Mouse (Mus musculus) liver, postnatal 0 days (tissue): Measurements from ENCODE around the gene Psme1. TPM values are rescaled to one million over a fixed set of nuclear protein-coding genes. Genes with fewer than 3 reads are reported as not detected.

ENCODE experiments used
- ATAC-seq: fragments of 200-750 bp; cut with Nextera tagmentation; 2 replicates; pipeline ENCODE4 v1.8.0; 2017; ENCODE audit warnings: mild to moderate bottlenecking, moderate library complexity
- DNase-seq: peaks from one replicate; pipeline ENCODE4 v3.0.0-alpha.2; 2016
- H3K27ac ChIP-seq: fragments of 300-500 bp; sonication (generic); 2 replicates; pipeline ENCODE4 v1.5.1; 2014; ENCODE audit warnings: antibody characterized with exemption, moderate library complexity, mild to moderate bottlenecking, low read depth
- H3K27me3 ChIP-seq: fragments of 300-500 bp; sonication (generic); 2 replicates; pipeline ENCODE4 v1.6.1; 2014; ENCODE audit warnings: low read length, control low read depth, mixed read lengths; ENCODE audit not compliant: insufficient read depth
- H3K36me3 ChIP-seq: fragments of 300-500 bp; sonication (generic); replicated peaks from 2 replicates; pipeline ENCODE4 v1.6.1; 2014; ENCODE audit warnings: mild to moderate bottlenecking, control low read depth, low read length, moderate library complexity, mixed read lengths; ENCODE audit not compliant: insufficient read depth
- H3K4me1 ChIP-seq: fragments of 300-500 bp; sonication (generic); 2 replicates; pipeline ENCODE4 v1.6.1; 2014; ENCODE audit warnings: antibody characterized with exemption, mild to moderate bottlenecking, control low read depth; ENCODE audit not compliant: insufficient read depth
- H3K4me2 ChIP-seq: fragments of 300-500 bp; sonication (generic); 2 replicates; pipeline ENCODE4 v1.6.1; 2014; ENCODE audit warnings: low read depth, mild to moderate bottlenecking, low read length, moderate library complexity, mixed read lengths
- H3K4me3 ChIP-seq: fragments of 300-500 bp; sonication (generic); 2 replicates; pipeline ENCODE4 v1.5.1; 2014; ENCODE audit warnings: low read depth, low read length
- H3K9ac ChIP-seq: fragments of 300-500 bp; sonication (generic); replicated peaks from 2 replicates; pipeline ENCODE4 v1.6.1; 2014; ENCODE audit warnings: mild to moderate bottlenecking, moderate library complexity
- H3K9me3 ChIP-seq: fragments of 300-500 bp; sonication (generic); 2 replicates; pipeline ENCODE4 v1.6.1; 2016; ENCODE audit warnings: mild to moderate bottlenecking, control low read depth, low read length, mixed read lengths
- CTCF ChIP-seq: sonication (generic); IDR thresholded peaks from 2 replicates; pipeline ENCODE4 v1.5.1; 2016; ENCODE audit warnings: antibody characterized with exemption, low read depth
- EP300 ChIP-seq: IDR thresholded peaks from 2 replicates; pipeline ENCODE4 v1.6.1; 2016; ENCODE audit warnings: antibody characterized with exemption, low read depth, mild to moderate bottlenecking
- WGBS: fragments of 180-500 bp; shearing (Covaris S2); extraction: QIAGEN DNeasy Blood & Tissue Kit; methylation state at CpG from one replicate; pipeline ENCODE4 v1.1.7; 2014; ENCODE audit not compliant: insufficient replicate concordance; 5-methylcytosine and 5-hydroxymethylcytosine counted together
- polyA plus RNA-seq: library from polyadenylated mRNA; unstranded; fragments of >200 nt; fragmentation: Nextera tagmentation; extraction: Ambion mirVana; gene quantifications from 2 replicates; pipeline ENCODE4 v1.2.1, GENCODE M21; 2015

The Psme1 gene
- polyA plus RNA-seq, 1 experiment from 2014 or later: 162 TPM

GRCm38 (mm10) chr14:55614565-55615178 lies 36.7 kb downstream of the Psme1 start:
- 48% methylated on average over 7 of the region's 7 CpGs for WGBS
- Histone ChIP-seq H3K9me3 (no peaks in the 10 kb centered on the region), H3K27me3 (peaks cover 8% of the 10 kb centered on the region; the same call in 1 of the 2 replicates), H3K4me1 (peaks cover 21% of the 10 kb centered on the region), H3K9ac (no peak overlapping the region), H3K36me3 (peaks cover 14% of the 10 kb centered on the region), H3K4me3 (no peak overlapping the region), H3K27ac (peak overlapping the region; percentile 77), H3K4me2 (no peak overlapping the region)
- DNase-seq: no peak
- TF ChIP-seq CTCF (peak; percentile 7; the same call in 1 of the 2 replicates), EP300 (peak; percentile 94)
- peak; percentile 81 for ATAC-seq

DNA sequence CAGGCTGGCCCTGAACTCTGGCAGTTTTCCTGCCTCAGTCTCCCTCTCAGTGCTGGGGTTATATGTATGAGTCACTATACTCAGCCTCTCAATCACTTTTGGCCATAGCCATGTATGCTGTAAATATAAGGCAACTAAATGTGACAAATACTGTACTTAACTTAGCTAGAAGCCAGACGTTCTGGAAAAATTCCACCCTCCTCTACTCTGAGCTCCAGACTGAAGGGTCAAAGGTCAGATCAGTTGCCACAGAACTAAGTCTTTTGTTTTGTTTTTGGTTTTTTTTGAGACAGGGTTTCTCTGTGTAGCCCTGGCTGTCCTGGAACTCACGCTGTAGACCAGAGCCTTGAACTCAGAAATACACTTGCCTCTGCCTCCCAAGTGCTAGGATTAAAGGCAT lies 38.0 kb downstream of the Psme1 start:
- TF ChIP-seq EP300 (no peak), CTCF (no peak)
- no peak overlapping the region for H3K4me2 ChIP-seq
- peaks cover 8% of the 10 kb centered on the region; the same call in 1 of the 2 replicates for H3K27me3 ChIP-seq
- H3K4me3 ChIP-seq: no peak overlapping the region
- peaks cover 21% of the 10 kb centered on the region for H3K4me1 ChIP-seq
- H3K9ac ChIP-seq: no peak overlapping the region
- ATAC-seq: no peak
- 0 out of 2 replicates have a peak, but pooled peaks cover 2% of the 10 kb centered on the region for H3K36me3 ChIP-seq
- H3K9me3 ChIP-seq: no peaks in the 10 kb centered on the region
- DNase-seq: no peak
- peak overlapping the region; percentile 48; the same call in 1 of the 2 replicates for H3K27ac ChIP-seq
- 56% methylated on average over 2 of the region's 2 CpGs for WGBS

- Histone ChIP-seq H3K9me3 (no peaks in the 10 kb centered on the region), H3K4me1 (peaks cover 21% of the 10 kb centered on the region), H3K4me3 (no peak overlapping the region), H3K36me3 (no peaks in the 10 kb centered on the region), H3K9ac (no peak overlapping the region), H3K27ac (no peak overlapping the region; the same call in 1 of the 2 replicates), H3K27me3 (peaks cover 8% of the 10 kb centered on the region; the same call in 1 of the 2 replicates), H3K4me2 (no peak overlapping the region)
- TF ChIP-seq EP300: no peak
- TF ChIP-seq CTCF: no peak
- ATAC-seq (no peak), DNase-seq (no peak)
- 70% methylated on average over 2 of the region's 2 CpGs for WGBS
Measured at GRCm38 (mm10) chr14:55616844-55617243, 38.9 kb downstream of the Psme1 start.

DNA sequence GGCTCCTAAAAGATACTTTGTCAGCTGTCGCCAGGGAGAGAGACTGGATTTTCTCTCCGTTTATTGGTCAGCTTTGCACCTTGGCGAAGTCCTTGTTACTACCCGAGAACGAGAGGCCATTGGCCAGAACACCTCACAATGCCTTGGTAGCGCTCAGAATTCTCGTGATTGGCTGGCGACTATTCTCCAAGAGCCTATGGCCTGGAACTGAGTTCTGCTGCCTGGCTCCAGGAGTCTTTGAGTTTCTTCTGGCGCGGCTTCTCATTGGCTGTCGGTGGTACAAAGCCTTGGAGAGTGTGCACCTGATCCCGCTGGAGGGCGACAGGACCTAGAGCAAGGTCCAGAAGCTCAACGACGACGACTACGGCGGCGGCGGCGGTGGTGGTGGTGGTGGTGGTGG lies 39.9 kb downstream of the Psme1 start, which contains the start of gene Rec8:
Rec8 (plus strand) TSS at position 216 of the 400 bp plus-strand sequence.
- DNase-seq: peak; percentile 62
- peak within 1 kb of the TSS; percentile 50 for H3K9ac ChIP-seq

DNA sequence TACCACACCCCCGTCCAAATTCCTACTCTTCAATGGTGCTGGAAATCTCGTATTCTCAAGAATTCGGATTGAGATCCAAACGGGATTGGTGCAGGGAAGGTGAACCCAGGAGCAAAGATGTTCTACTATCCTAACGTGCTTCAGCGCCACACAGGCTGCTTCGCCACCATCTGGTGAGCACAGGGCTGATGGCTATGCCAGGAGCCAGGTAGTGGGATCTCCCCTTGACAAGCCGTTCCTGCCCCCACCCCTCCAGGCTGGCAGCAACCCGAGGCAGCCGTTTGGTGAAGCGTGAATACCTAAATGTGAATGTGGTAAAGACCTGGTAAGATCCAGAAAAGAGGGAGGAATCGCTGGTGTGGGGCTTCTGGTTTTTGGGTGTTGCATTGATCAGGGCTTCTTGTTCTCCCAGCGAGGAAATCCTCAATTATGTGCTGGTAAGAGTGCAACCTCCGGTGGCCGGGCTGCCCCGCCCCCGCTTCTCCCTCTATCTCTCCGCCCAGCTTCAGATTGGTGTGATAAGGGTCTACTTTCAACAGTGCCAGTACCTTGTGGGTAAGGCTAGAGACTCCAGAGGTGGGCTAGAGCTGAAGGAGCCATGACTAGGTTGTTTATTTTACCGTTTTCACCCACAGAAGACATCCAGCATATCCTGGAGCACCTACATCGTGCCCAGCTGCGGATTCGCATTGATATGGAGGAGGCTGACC lies 40.7 kb downstream of the Psme1 start:
- peaks cover 21% of the 10 kb centered on the region for H3K4me1 ChIP-seq
- ATAC-seq (peak; percentile 32), DNase-seq (peak; percentile 45)
- 0 out of 2 replicates have a peak overlapping the region, but pooled peaks have one; percentile 22 for H3K27ac ChIP-seq
- no peak for TF ChIP-seq CTCF
- peak; percentile 77 for TF ChIP-seq EP300
- no peaks in the 10 kb centered on the region; the same call in 1 of the 2 replicates for H3K36me3 ChIP-seq
- H3K27me3 ChIP-seq: peaks cover 8% of the 10 kb centered on the region; the same call in 1 of the 2 replicates
- H3K4me2 ChIP-seq: peak overlapping the region; percentile 72
- WGBS: 26% methylated on average over 22 of the region's 22 CpGs
- H3K9me3 ChIP-seq: no peaks in the 10 kb centered on the region
- peak overlapping the region; percentile 50 for H3K9ac ChIP-seq
- H3K4me3 ChIP-seq: peak overlapping the region; percentile 39

More for the DNA sequence above, 39.9 kb downstream of the Psme1 start, which contains the start of gene Rec8:
- TF ChIP-seq CTCF: peak; percentile 45
- no peak for TF ChIP-seq EP300
- peak; percentile 71 for ATAC-seq
- 28% methylated on average over 21 of the region's 21 CpGs for WGBS
- Histone ChIP-seq H3K4me2 (peak within 1 kb of the TSS; percentile 72), H3K36me3 (no peaks in the 10 kb centered on the region), H3K27me3 (peaks cover 8% of the 10 kb centered on the region; the same call in 1 of the 2 replicates), H3K27ac (peak within 1 kb of the TSS; percentile 22; the same call in 1 of the 2 replicates), H3K9me3 (no peaks in the 10 kb centered on the region), H3K4me3 (peak within 1 kb of the TSS; percentile 39), H3K4me1 (peaks cover 21% of the 10 kb centered on the region)

GRCm38 (mm10) chr14:55628077-55628827 lies 50.3 kb downstream of the Psme1 start:
- DNase-seq (no peak), ATAC-seq (peak; percentile 62)
- no peaks in the 10 kb centered on the region for H3K27me3 ChIP-seq
- no peak overlapping the region for H3K4me3 ChIP-seq
- TF ChIP-seq CTCF (no peak), EP300 (no peak)
- no peak overlapping the region for H3K27ac ChIP-seq
- peaks cover 61% of the 10 kb centered on the region for H3K36me3 ChIP-seq
- H3K9ac ChIP-seq: no peak overlapping the region
- H3K4me1 ChIP-seq: no peaks in the 10 kb centered on the region
- H3K4me2 ChIP-seq: no peak overlapping the region
- WGBS: 85% methylated on average over 27 of the region's 27 CpGs
- H3K9me3 ChIP-seq: no peaks in the 10 kb centered on the region
